Mouse (Mus musculus) intestine, embryonic 15.5 days (tissue): ENCODE results near the gene Ube2t. TPM values are rescaled to one million over a fixed set of nuclear protein-coding genes. Genes with fewer than 3 reads are reported as not detected.
A peak's percentile ranks its signal among the peaks of the same experiment; 100 is the strongest.

ENCODE experiments used
- ATAC-seq: fragments of 200-750 bp; cut with Nextera tagmentation; 2 replicates; pipeline ENCODE4 v1.8.0; 2017; ENCODE audit warnings: moderate TSS enrichment, moderate library complexity
- H3K27ac ChIP-seq: fragments of 300-500 bp; sonication (generic); 2 replicates; pipeline ENCODE4 v1.5.1; 2015; ENCODE audit warnings: mild to moderate bottlenecking, inconsistent platforms
- H3K27me3 ChIP-seq: fragments of 300-500 bp; sonication (generic); replicated peaks from 2 replicates; pipeline ENCODE4 v1.6.1; 2015; ENCODE audit warnings: inconsistent platforms
- H3K36me3 ChIP-seq: fragments of 300-500 bp; sonication (generic); 2 replicates; pipeline ENCODE4 v1.6.1; 2015; ENCODE audit warnings: inconsistent platforms
- H3K4me1 ChIP-seq: fragments of 300-500 bp; sonication (generic); replicated peaks from 2 replicates; pipeline ENCODE4 v1.6.1; 2015; ENCODE audit warnings: inconsistent platforms
- H3K4me2 ChIP-seq: fragments of 300-500 bp; sonication (generic); replicated peaks from 2 replicates; pipeline ENCODE4 v1.6.1; 2015; ENCODE audit warnings: mild to moderate bottlenecking, inconsistent platforms
- H3K4me3 ChIP-seq: fragments of 300-500 bp; sonication (generic); replicated peaks from 2 replicates; pipeline ENCODE4 v1.5.1; 2015; ENCODE audit warnings: inconsistent platforms
- H3K9ac ChIP-seq: fragments of 300-500 bp; sonication (generic); 2 replicates; pipeline ENCODE4 v1.6.1; 2015; ENCODE audit warnings: inconsistent platforms
- H3K9me3 ChIP-seq: fragments of 300-500 bp; sonication (generic); 2 replicates; pipeline ENCODE4 v1.6.1; 2016; ENCODE audit warnings: inconsistent platforms
- WGBS: fragments of 180-500 bp; shearing (Covaris S2); methylation state at CpG from one replicate; pipeline ENCODE4 v1.1.7; 2015; 5-methylcytosine and 5-hydroxymethylcytosine counted together
- polyA plus RNA-seq: library from polyadenylated mRNA; unstranded; fragments of >200 nt; fragmentation: Nextera tagmentation; extraction: Ambion mirVana; gene quantifications from 2 replicates; pipeline ENCODE4 v1.2.1, GENCODE M21; 2015

Ube2t gene
- polyA plus RNA-seq, 1 experiment from 2014 or later = 31.9 TPM

- no peak overlapping the region for H3K27ac ChIP-seq
- WGBS = 61% methylated on average over 4 of the region's 4 CpGs
Observed at GRCm38 (mm10) chr1:135019775-135020167, 57.4 kb downstream of the Ube2t start.

GRCm38 (mm10) chr1:135020281-135020940 lies 58.0 kb downstream of the Ube2t start:
- Histone ChIP-seq H3K27ac (peak overlapping the region; percentile 51; the same call in 1 of the 2 replicates), H3K4me2 (peak overlapping the region; percentile 19; the same call in 1 of the 2 replicates), H3K9ac (no peak overlapping the region), H3K9me3 (no peaks in the 10 kb centered on the region), H3K4me3 (no peak overlapping the region), H3K27me3 (no peaks in the 10 kb centered on the region), H3K36me3 (no peaks in the 10 kb centered on the region), H3K4me1 (peaks cover 27% of the 10 kb centered on the region)
- peak; percentile 31; the same call in 1 of the 2 replicates for ATAC-seq
- WGBS = 58% methylated on average over 5 of the region's 5 CpGs

More at GRCm38 (mm10) chr1:135019775-135020167, 57.4 kb downstream of the Ube2t start:
- Histone ChIP-seq H3K9ac (no peak overlapping the region), H3K4me1 (peaks cover 27% of the 10 kb centered on the region), H3K9me3 (no peaks in the 10 kb centered on the region), H3K4me3 (no peak overlapping the region), H3K27me3 (no peaks in the 10 kb centered on the region), H3K4me2 (no peak overlapping the region), H3K36me3 (no peaks in the 10 kb centered on the region)
- ATAC-seq = no peak

GRCm38 (mm10) chr1:135020970-135021369 lies 58.6 kb downstream of the Ube2t start:
- peak overlapping the region; percentile 51; the same call in 1 of the 2 replicates for H3K27ac ChIP-seq
- no peak overlapping the region for H3K9ac ChIP-seq
- H3K36me3 ChIP-seq = no peaks in the 10 kb centered on the region
- peak; percentile 64 for ATAC-seq
- no peaks in the 10 kb centered on the region for H3K9me3 ChIP-seq
- H3K4me2 ChIP-seq = peak overlapping the region; percentile 19; the same call in 1 of the 2 replicates
- H3K4me3 ChIP-seq = no peak overlapping the region
- H3K4me1 ChIP-seq = peaks cover 27% of the 10 kb centered on the region
- WGBS = 4% methylated on average over 5 of the region's 5 CpGs
- no peaks in the 10 kb centered on the region for H3K27me3 ChIP-seq

GRCm38 (mm10) chr1:135021936-135022335 lies 59.6 kb downstream of the Ube2t start:
- no peak overlapping the region for H3K27ac ChIP-seq

DNA sequence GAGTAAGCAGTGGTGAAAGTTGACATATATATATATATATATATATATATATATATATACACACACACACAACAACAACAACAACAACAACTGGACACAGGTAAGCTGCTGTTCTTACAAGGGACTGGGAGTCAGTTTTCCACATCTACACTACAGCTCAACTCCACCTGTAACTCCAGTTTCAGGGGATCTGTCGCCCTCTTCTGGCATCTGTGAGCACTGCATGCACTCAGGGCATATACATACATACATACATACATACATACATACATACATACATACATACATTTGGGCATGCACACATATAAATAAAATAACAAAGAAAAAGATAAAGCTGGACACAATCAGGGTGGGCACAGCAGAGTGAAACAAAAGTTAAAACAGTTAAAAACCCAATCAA lies 61.2 kb downstream of the Ube2t start:
- H3K27ac ChIP-seq = no peak overlapping the region
- 75% methylated on average over 1 of the region's 1 CpGs for WGBS
- ATAC-seq = no peak
- H3K9me3 ChIP-seq = no peaks in the 10 kb centered on the region
- peaks cover 26% of the 10 kb centered on the region for H3K4me1 ChIP-seq
- H3K4me3 ChIP-seq = no peak overlapping the region
- no peaks in the 10 kb centered on the region for H3K36me3 ChIP-seq
- no peak overlapping the region for H3K4me2 ChIP-seq
- no peak overlapping the region for H3K9ac ChIP-seq
- H3K27me3 ChIP-seq = no peaks in the 10 kb centered on the region

More at GRCm38 (mm10) chr1:135021936-135022335, 59.6 kb downstream of the Ube2t start:
- no peak overlapping the region for H3K4me3 ChIP-seq
- no peak overlapping the region for H3K9ac ChIP-seq
- ATAC-seq = no peak
- H3K9me3 ChIP-seq = no peaks in the 10 kb centered on the region
- 75% methylated on average over 5 of the region's 5 CpGs for WGBS
- H3K36me3 ChIP-seq = no peaks in the 10 kb centered on the region
- H3K4me1 ChIP-seq = peaks cover 27% of the 10 kb centered on the region
- H3K4me2 ChIP-seq = no peak overlapping the region
- no peaks in the 10 kb centered on the region for H3K27me3 ChIP-seq

Other genes starting within 250 kb of the Ube2t start
- gene Ppp1r12b, start 6.6 kb upstream of the Ube2t start, polyA plus RNA-seq = 18.0 and 19.3 TPM in 2 replicates
- gene Lgr6, start 142.7 kb downstream of the Ube2t start, polyA plus RNA-seq = 0.45 and 0.49 TPM in 2 replicates
- gene Ptpn7, start 170.1 kb downstream of the Ube2t start, polyA plus RNA-seq = 2.0 TPM in 2 replicates
- gene Arl8a, start 184.3 kb downstream of the Ube2t start, polyA plus RNA-seq = 60.6 TPM in 2 replicates
- gene Gpr37l1, start 205.1 kb downstream of the Ube2t start, polyA plus RNA-seq = 0.47 and 0.73 TPM in 2 replicates